Mouse (Mus musculus): ENCODE measurements at regions not wholly inside any gene's neighbourhood (a gene's known extent, or its start where the extent isn't known, plus 50 kb on each side); places are given as distances from the start of the nearest gene placed in this dataset.
A peak's percentile ranks its signal among the peaks of the same experiment; 100 is the strongest.

DNA sequence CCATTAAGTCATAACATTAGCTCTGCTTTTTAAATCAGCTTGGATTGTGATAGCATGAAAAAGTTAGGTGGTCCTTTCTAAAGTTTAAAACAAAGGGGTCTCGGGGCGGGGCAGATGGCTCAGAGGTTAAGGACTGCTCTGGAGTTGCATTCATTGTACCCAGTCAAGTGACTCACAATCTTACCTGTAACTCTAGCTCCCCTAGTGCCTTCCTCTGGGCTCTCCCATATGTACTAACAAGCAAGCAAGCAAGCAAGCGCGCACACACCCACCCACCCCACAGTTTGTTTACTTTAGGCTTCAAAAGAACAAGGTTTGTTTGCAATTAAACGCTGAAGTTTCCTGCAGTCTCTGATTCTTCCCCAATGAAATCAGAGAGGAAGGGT lies 112.8 kb downstream of the Amer2 start:
- ATAC-seq (replicated peaks; ENCODE audit: low FRiP score) (peak; percentile 45; the same call in 1 of the 2 replicates), DNase-seq (ENCODE audit: low spot score) (no peak)
- H3K9ac ChIP-seq (ENCODE audit: low read length): peak overlapping the region; percentile 56; the same call in 1 of the 2 replicates
- no peaks in the 10 kb centered on the region; the same call in 1 of the 2 replicates for H3K4me1 ChIP-seq (replicated peaks; ENCODE audit: control insufficient read depth, insufficient read depth, low read length)
- H3K27ac ChIP-seq (ENCODE audit: low read depth, low read length): peak overlapping the region; percentile 81; the same call in 1 of the 2 replicates
- H3K27me3 ChIP-seq (ENCODE audit: control insufficient read depth, insufficient read depth, low read length): no peaks in the 10 kb centered on the region
- H3K4me3 ChIP-seq (ENCODE audit: low read depth, low read length): peak overlapping the region; percentile 41
- H3K4me2 ChIP-seq (ENCODE audit: low read depth, low read length, severe bottlenecking): peak overlapping the region; percentile 89
- 1% methylated on average over 5 of the region's 5 CpGs for WGBS
- H3K9me3 ChIP-seq (ENCODE audit: control insufficient read depth, low read length): no peaks in the 10 kb centered on the region; the same call in 1 of the 2 replicates
- no peaks in the 10 kb centered on the region for H3K36me3 ChIP-seq (ENCODE audit: control insufficient read depth, insufficient read depth, low read length)

DNA sequence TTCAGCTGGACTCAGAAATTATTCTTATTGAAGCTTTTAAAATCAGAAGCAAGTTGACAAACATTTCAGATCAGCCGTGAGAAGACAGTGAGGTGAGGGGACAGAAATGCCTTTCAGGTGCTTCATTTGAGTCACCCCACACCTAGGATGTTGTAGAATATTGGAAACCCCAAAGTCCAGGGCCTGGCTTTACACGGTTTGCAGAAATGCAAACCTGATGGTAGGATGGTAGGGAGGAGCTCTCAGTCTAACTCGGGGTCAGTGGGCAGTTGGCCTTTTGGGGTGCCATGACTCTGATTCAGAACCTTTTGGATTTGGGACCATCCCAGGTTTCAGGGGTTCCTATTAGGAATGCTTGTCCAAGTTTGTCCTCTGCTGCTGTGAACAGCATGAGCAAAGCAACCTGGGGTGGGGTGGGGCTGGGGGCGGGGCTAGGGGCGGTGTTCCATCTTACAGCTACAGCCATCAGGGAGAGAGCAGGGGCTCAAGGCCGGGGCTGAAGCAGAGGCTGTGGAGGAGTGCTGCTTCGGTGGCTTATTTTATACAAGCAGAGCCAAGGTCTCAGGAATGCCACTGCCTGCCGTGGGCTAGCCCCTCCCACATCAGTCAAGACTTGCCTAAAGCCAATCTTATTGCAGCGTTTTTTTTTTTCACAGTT lies 113.3 kb downstream of the Amer2 start:
- 3% methylated on average over 9 of the region's 9 CpGs for WGBS

DNA sequence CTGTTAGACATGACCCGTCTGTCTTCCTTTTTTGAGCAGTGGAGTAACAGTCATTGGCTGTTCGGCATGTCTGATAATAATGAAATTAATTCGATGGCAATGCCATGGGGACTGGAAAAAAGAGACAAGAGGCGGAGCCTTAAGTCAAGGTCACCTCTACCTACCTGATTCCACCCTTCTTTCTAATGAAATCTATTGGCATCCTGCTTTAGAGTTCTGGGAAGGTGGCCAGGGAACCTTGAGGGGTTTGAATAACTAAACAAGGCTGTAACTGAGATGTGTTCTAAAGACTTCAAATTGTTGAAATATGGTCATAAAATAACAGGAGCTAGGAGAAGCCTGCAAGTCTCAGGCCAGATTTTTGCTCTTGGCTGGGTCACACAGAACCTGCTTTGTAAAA lies 116.1 kb downstream of the Amer2 start:
- DNase-seq (ENCODE audit: low spot score) (no peak), ATAC-seq (replicated peaks; ENCODE audit: low FRiP score) (no peak)
- Histone ChIP-seq H3K27me3 (ENCODE audit: control insufficient read depth, insufficient read depth, low read length) (no peaks in the 10 kb centered on the region), H3K4me2 (ENCODE audit: low read depth, low read length, severe bottlenecking) (no peak overlapping the region), H3K4me3 (ENCODE audit: low read depth, low read length) (no peak overlapping the region), H3K27ac (ENCODE audit: low read depth, low read length) (no peak overlapping the region), H3K9me3 (ENCODE audit: control insufficient read depth, low read length) (no peaks in the 10 kb centered on the region), H3K9ac (ENCODE audit: low read length) (no peak overlapping the region), H3K4me1 (replicated peaks; ENCODE audit: control insufficient read depth, insufficient read depth, low read length) (no peaks in the 10 kb centered on the region; the same call in 1 of the 2 replicates), H3K36me3 (ENCODE audit: control insufficient read depth, insufficient read depth, low read length) (no peaks in the 10 kb centered on the region)
- 90% methylated on average over 4 of the region's 4 CpGs for WGBS

More for the DNA sequence above, 113.3 kb downstream of the Amer2 start:
- no peaks in the 10 kb centered on the region; the same call in 1 of the 2 replicates for H3K9me3 ChIP-seq (ENCODE audit: control insufficient read depth, low read length)
- H3K4me3 ChIP-seq (ENCODE audit: low read depth, low read length): peak overlapping the region; percentile 41; the same call in 1 of the 2 replicates
- peak overlapping the region; percentile 89 for H3K4me2 ChIP-seq (ENCODE audit: low read depth, low read length, severe bottlenecking)
- no peaks in the 10 kb centered on the region for H3K36me3 ChIP-seq (ENCODE audit: control insufficient read depth, insufficient read depth, low read length)
- H3K9ac ChIP-seq (ENCODE audit: low read length): no peak overlapping the region
- DNase-seq (ENCODE audit: low spot score) (peak; percentile 69), ATAC-seq (replicated peaks; ENCODE audit: low FRiP score) (peak; percentile 61; the same call in 1 of the 2 replicates)
- no peak overlapping the region for H3K27ac ChIP-seq (ENCODE audit: low read depth, low read length)
- no peaks in the 10 kb centered on the region; the same call in 1 of the 2 replicates for H3K4me1 ChIP-seq (replicated peaks; ENCODE audit: control insufficient read depth, insufficient read depth, low read length)
- no peaks in the 10 kb centered on the region for H3K27me3 ChIP-seq (ENCODE audit: control insufficient read depth, insufficient read depth, low read length)

DNA sequence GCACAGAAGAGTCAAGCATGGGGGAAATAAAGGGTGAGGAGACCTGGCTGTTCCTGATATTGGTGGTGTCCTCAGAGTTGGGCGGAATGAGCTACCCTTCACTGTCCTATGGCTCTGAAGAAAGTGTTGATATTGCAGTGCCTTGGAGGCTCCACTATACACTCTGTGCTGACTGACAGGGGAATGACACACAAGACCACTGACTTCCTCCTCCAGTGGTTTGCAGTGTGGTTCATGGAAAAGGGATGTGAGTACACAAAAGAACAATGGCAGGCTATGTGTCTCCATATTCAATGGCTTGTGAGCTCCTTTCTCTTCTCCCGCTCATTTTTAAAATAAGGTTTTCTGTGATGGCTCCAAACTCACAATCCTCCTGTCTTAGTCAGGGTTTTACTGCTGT lies 117.8 kb downstream of the Amer2 start:
- ATAC-seq (replicated peaks; ENCODE audit: low FRiP score) (no peak), DNase-seq (ENCODE audit: low spot score) (no peak)
- 91% methylated on average over 2 of the region's 2 CpGs for WGBS

DNA sequence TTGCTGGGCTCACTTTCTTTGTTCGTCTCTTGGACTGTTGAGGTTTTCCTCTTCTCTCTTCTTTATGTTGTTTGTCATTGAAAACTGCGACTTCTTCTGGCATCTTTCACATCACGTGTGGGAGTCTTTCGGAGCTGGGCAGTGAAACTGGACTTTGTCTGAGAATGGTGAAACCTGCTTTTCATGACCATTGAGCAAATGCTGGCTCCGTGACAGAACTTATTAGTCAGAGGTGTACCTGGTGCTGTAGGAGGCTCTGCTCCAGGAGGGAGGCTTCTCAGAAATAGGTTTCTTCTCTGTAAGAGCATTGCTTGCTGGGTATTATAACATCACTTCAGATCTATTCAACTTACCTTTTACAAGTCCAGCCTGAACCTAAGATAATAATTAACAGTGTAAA lies 122.4 kb downstream of the Amer2 start:
- H3K9me3 ChIP-seq (ENCODE audit: control insufficient read depth, low read length): no peaks in the 10 kb centered on the region
- no peaks in the 10 kb centered on the region for H3K27me3 ChIP-seq (ENCODE audit: control insufficient read depth, insufficient read depth, low read length)
- no peak overlapping the region for H3K4me3 ChIP-seq (ENCODE audit: low read depth, low read length)
- no peak overlapping the region for H3K27ac ChIP-seq (ENCODE audit: low read depth, low read length)
- no peaks in the 10 kb centered on the region for H3K36me3 ChIP-seq (ENCODE audit: control insufficient read depth, insufficient read depth, low read length)
- no peaks in the 10 kb centered on the region for H3K4me1 ChIP-seq (replicated peaks; ENCODE audit: control insufficient read depth, insufficient read depth, low read length)
- DNase-seq (ENCODE audit: low spot score) (no peak), ATAC-seq (replicated peaks; ENCODE audit: low FRiP score) (no peak)
- H3K4me2 ChIP-seq (ENCODE audit: low read depth, low read length, severe bottlenecking): no peak overlapping the region
- no peak overlapping the region for H3K9ac ChIP-seq (ENCODE audit: low read length)
- WGBS: 91% methylated on average over 5 of the region's 5 CpGs

More for the DNA sequence above, 117.8 kb downstream of the Amer2 start:
- Histone ChIP-seq H3K4me2 (ENCODE audit: low read depth, low read length, severe bottlenecking) (no peak overlapping the region), H3K9me3 (ENCODE audit: control insufficient read depth, low read length) (no peaks in the 10 kb centered on the region), H3K36me3 (ENCODE audit: control insufficient read depth, insufficient read depth, low read length) (no peaks in the 10 kb centered on the region), H3K27ac (ENCODE audit: low read depth, low read length) (no peak overlapping the region), H3K27me3 (ENCODE audit: control insufficient read depth, insufficient read depth, low read length) (no peaks in the 10 kb centered on the region), H3K9ac (ENCODE audit: low read length) (no peak overlapping the region), H3K4me3 (ENCODE audit: low read depth, low read length) (no peak overlapping the region), H3K4me1 (replicated peaks; ENCODE audit: control insufficient read depth, insufficient read depth, low read length) (no peaks in the 10 kb centered on the region; the same call in 1 of the 2 replicates)

DNA sequence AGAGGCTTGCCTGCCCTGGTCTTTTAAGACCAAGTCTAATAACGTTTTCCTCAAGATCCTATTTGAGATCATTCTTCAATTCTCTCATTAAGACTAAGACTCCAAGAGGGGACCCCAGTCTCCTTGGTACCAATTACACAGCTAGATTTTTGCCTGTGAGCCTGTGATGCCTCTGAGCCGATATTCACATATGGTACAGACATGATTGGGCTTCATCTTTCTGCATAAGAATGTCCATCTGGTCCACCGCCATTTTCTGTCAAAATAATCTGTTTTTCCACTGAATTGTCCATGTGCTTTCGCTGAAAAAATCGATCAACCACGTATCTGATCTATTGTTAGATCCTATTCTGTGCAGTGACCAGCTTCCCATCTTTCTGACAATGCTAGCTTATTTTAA lies 129.5 kb downstream of the Amer2 start:
- 77% methylated on average over 6 of the region's 6 CpGs for WGBS
- ATAC-seq (replicated peaks; ENCODE audit: low FRiP score): no peak
- H3K4me3 ChIP-seq (ENCODE audit: low read depth, low read length): no peak overlapping the region
- no peak for DNase-seq (ENCODE audit: low spot score)
- no peaks in the 10 kb centered on the region for H3K27me3 ChIP-seq (ENCODE audit: control insufficient read depth, insufficient read depth, low read length)
- H3K9ac ChIP-seq (ENCODE audit: low read length): no peak overlapping the region
- no peaks in the 10 kb centered on the region for H3K4me1 ChIP-seq (replicated peaks; ENCODE audit: control insufficient read depth, insufficient read depth, low read length)
- H3K27ac ChIP-seq (ENCODE audit: low read depth, low read length): no peak overlapping the region
- no peak overlapping the region for H3K4me2 ChIP-seq (ENCODE audit: low read depth, low read length, severe bottlenecking)
- H3K9me3 ChIP-seq (ENCODE audit: control insufficient read depth, low read length): no peaks in the 10 kb centered on the region
- H3K36me3 ChIP-seq (ENCODE audit: control insufficient read depth, insufficient read depth, low read length): no peaks in the 10 kb centered on the region

DNA sequence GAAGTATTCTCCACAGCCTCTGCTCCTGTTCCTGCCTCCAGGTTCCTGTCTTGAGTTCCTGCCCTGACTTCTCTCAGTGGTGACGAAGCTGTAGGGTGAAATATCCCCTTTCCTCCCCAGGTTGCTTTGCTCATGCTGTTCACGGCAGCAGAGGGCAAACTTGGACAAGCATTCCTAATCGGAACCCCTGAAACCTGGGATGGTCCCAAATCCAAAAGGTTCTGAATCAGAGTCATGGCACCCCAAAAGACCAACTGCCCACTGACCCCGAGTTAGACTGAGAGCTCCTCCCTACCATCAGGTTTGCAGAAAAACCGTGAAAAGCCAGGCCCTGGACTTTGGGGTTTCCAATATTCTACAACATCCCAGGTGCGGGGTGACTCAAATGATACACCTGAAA lies 128.7 kb upstream of the Spata13 start:
- no peak overlapping the region for H3K9ac ChIP-seq (ENCODE audit: low read length)
- no peak overlapping the region for H3K4me2 ChIP-seq (ENCODE audit: low read depth, low read length, severe bottlenecking)
- WGBS: 84% methylated on average over 6 of the region's 6 CpGs
- DNase-seq (ENCODE audit: low spot score) (no peak), ATAC-seq (replicated peaks; ENCODE audit: low FRiP score) (no peak)
- no peaks in the 10 kb centered on the region for H3K36me3 ChIP-seq (ENCODE audit: control insufficient read depth, insufficient read depth, low read length)
- no peaks in the 10 kb centered on the region for H3K4me1 ChIP-seq (replicated peaks; ENCODE audit: control insufficient read depth, insufficient read depth, low read length)
- H3K9me3 ChIP-seq (ENCODE audit: control insufficient read depth, low read length): no peaks in the 10 kb centered on the region
- no peak overlapping the region for H3K4me3 ChIP-seq (ENCODE audit: low read depth, low read length)
- no peak overlapping the region for H3K27ac ChIP-seq (ENCODE audit: low read depth, low read length)
- H3K27me3 ChIP-seq (ENCODE audit: control insufficient read depth, insufficient read depth, low read length): no peaks in the 10 kb centered on the region

DNA sequence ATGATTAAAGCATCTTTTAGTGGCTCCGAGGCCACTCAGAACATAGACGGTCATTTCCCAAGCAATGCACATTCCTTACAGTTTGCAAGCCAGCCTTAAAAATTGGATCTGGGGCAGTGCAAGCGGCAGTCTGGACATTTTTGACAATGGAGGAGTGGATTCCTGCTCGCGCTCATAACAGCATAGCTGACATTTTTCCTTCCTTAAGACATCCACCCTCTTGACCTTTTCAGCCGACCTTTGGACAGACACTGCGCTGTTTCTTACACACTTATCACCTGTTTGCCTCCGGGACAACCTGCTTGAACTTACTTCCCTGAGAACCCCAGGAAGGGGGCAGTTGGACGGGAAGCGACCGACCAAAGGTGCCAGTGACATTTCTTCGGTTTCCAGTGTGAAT lies 127.5 kb upstream of the Spata13 start:
- ATAC-seq (replicated peaks; ENCODE audit: low FRiP score): no peak
- no peaks in the 10 kb centered on the region for H3K9me3 ChIP-seq (ENCODE audit: control insufficient read depth, low read length)
- no peak overlapping the region for H3K4me2 ChIP-seq (ENCODE audit: low read depth, low read length, severe bottlenecking)
- H3K4me3 ChIP-seq (ENCODE audit: low read depth, low read length): no peak overlapping the region
- WGBS: 79% methylated on average over 12 of the region's 12 CpGs
- no peak overlapping the region for H3K27ac ChIP-seq (ENCODE audit: low read depth, low read length)
- no peaks in the 10 kb centered on the region for H3K27me3 ChIP-seq (ENCODE audit: control insufficient read depth, insufficient read depth, low read length)
- H3K36me3 ChIP-seq (ENCODE audit: control insufficient read depth, insufficient read depth, low read length): no peaks in the 10 kb centered on the region
- DNase-seq (ENCODE audit: low spot score): no peak
- H3K4me1 ChIP-seq (replicated peaks; ENCODE audit: control insufficient read depth, insufficient read depth, low read length): no peaks in the 10 kb centered on the region
- H3K9ac ChIP-seq (ENCODE audit: low read length): no peak overlapping the region

DNA sequence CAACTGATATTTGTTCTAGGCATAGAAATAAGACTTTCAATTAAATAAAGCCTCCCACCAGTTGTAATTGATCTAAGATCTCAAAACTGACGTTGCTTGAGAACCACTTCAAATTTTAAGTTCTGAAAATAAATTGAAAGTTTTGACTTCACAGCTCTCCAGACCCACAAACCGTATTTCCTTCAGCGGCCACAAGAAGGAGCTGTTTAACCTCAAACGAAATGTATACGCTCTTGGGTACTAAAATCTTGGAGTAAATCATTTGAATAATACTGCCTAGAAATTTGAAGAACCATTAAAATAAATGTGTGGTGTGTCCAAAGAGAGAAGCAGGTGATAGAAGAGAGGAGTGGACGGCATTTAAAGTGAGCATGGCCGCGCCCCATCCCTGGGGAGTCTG lies 120.2 kb upstream of the Spata13 start:
- 34% methylated on average over 8 of the region's 8 CpGs for WGBS
- no peak for ATAC-seq (replicated peaks; ENCODE audit: low FRiP score)
- DNase-seq (ENCODE audit: low spot score): no peak

More for the DNA sequence above, 120.2 kb upstream of the Spata13 start:
- Histone ChIP-seq H3K4me1 (replicated peaks; ENCODE audit: control insufficient read depth, insufficient read depth, low read length) (no peaks in the 10 kb centered on the region), H3K27ac (ENCODE audit: low read depth, low read length) (no peak overlapping the region), H3K9ac (ENCODE audit: low read length) (no peak overlapping the region), H3K36me3 (ENCODE audit: control insufficient read depth, insufficient read depth, low read length) (no peaks in the 10 kb centered on the region), H3K27me3 (ENCODE audit: control insufficient read depth, insufficient read depth, low read length) (no peaks in the 10 kb centered on the region), H3K9me3 (ENCODE audit: control insufficient read depth, low read length) (no peaks in the 10 kb centered on the region), H3K4me3 (ENCODE audit: low read depth, low read length) (no peak overlapping the region), H3K4me2 (ENCODE audit: low read depth, low read length, severe bottlenecking) (no peak overlapping the region)
